Mouse (Mus musculus) testis, adult 2 months (tissue): ENCODE data around the gene Ucp2.

ENCODE experiments used
- CTCF ChIP-seq: fragments of 200-500 bp; IDR thresholded peaks from 2 replicates; pipeline ENCODE4 v1.5.1; 2012; ENCODE audit warnings: low read depth, mild to moderate bottlenecking, inconsistent platforms, low read length, moderate library complexity; ENCODE audit not compliant: control insufficient read depth, insufficient read depth, insufficient replicate concordance
- POLR2A ChIP-seq: fragments of 200-500 bp; IDR thresholded peaks from 2 replicates; pipeline ENCODE4 v1.6.1; 2012; ENCODE audit warnings: low read depth, mild to moderate bottlenecking, inconsistent platforms, low read length, moderate library complexity; ENCODE audit not compliant: control insufficient read depth

GRCm38 (mm10) chr7:100480175-100480574 is 13.0 kb upstream of the Ucp2 start:
- TF ChIP-seq CTCF (no peak), POLR2A (no peak)
